Mouse (Mus musculus) forebrain, postnatal 0 days (tissue): Measurements from ENCODE around the gene Arl6ip1. TPM values are rescaled to one million over a fixed set of nuclear protein-coding genes. Genes with fewer than 3 reads are reported as not detected.
"Not testable (repeated sequence)": the region's sequence is repeated elsewhere in the genome, so short reads cannot be mapped to it uniquely, and the experiment has no call there.

Source experiments
- ATAC-seq: fragments of 200-750 bp; cut with Nextera tagmentation; 2 replicates; pipeline ENCODE4 v1.8.0; 2017; ENCODE audit warnings: mild to moderate bottlenecking, moderate library complexity
- DNase-seq: peaks from one replicate; pipeline ENCODE4 v3.0.0-alpha.2; 2015
- H3K27ac ChIP-seq: fragments of 300-500 bp; sonication (generic); 2 replicates; pipeline ENCODE4 v1.5.1; 2014; ENCODE audit warnings: low read depth, mild to moderate bottlenecking, antibody characterized with exemption, low read length, moderate library complexity, mixed read lengths
- H3K27me3 ChIP-seq: fragments of 300-500 bp; sonication (generic); 2 replicates; pipeline ENCODE4 v1.6.1; 2014; ENCODE audit warnings: mild to moderate bottlenecking, low read length, mixed read lengths; ENCODE audit not compliant: insufficient read depth
- H3K36me3 ChIP-seq: fragments of 300-500 bp; sonication (generic); 2 replicates; pipeline ENCODE4 v1.6.1; 2014; ENCODE audit warnings: mild to moderate bottlenecking, moderate library complexity; ENCODE audit not compliant: insufficient read depth
- H3K4me1 ChIP-seq: fragments of 300-500 bp; sonication (generic); 2 replicates; pipeline ENCODE4 v1.6.1; 2014; ENCODE audit warnings: antibody characterized with exemption; ENCODE audit not compliant: insufficient read depth
- H3K4me2 ChIP-seq: fragments of 300-500 bp; sonication (generic); 2 replicates; pipeline ENCODE4 v1.6.1; 2014; ENCODE audit warnings: low read depth, mild to moderate bottlenecking, moderate library complexity
- H3K4me3 ChIP-seq: fragments of 300-500 bp; sonication (generic); 2 replicates; pipeline ENCODE4 v1.5.1; 2014; ENCODE audit warnings: low read depth, low read length, mixed read lengths
- H3K9ac ChIP-seq: fragments of 300-500 bp; sonication (generic); 2 replicates; pipeline ENCODE4 v1.6.1; 2014; ENCODE audit warnings: mild to moderate bottlenecking
- H3K9me3 ChIP-seq: fragments of 300-500 bp; sonication (generic); 2 replicates; pipeline ENCODE4 v1.6.1; 2016; ENCODE audit warnings: low read length
- CTCF ChIP-seq: sonication (generic); IDR thresholded peaks from 2 replicates; pipeline ENCODE4 v1.5.1; 2016; ENCODE audit warnings: antibody characterized with exemption, control low read depth, low read depth
- WGBS: fragments of 180-500 bp; shearing (Covaris S2); extraction: QIAGEN DNeasy Blood & Tissue Kit; methylation state at CpG from one replicate; pipeline ENCODE4 v1.1.7; 2014; 5-methylcytosine and 5-hydroxymethylcytosine counted together
- polyA plus RNA-seq: library from polyadenylated mRNA; unstranded; fragments of >200 nt; fragmentation: Nextera tagmentation; extraction: Ambion mirVana; gene quantifications from 2 replicates; pipeline ENCODE4 v1.2.1, GENCODE M21; 2015
- total RNA-seq: library from RNA; depleted of rRNA; stranded (reverse); fragments of >200 nt; gene quantifications from 2 replicates; pipeline ENCODE4 v1.2.3, GENCODE M21; 2014; rRNA removed

The Arl6ip1 gene
- total RNA-seq (292 and 386 TPM in 2 replicates), polyA plus RNA-seq (588 and 659 TPM in 2 replicates)

DNA sequence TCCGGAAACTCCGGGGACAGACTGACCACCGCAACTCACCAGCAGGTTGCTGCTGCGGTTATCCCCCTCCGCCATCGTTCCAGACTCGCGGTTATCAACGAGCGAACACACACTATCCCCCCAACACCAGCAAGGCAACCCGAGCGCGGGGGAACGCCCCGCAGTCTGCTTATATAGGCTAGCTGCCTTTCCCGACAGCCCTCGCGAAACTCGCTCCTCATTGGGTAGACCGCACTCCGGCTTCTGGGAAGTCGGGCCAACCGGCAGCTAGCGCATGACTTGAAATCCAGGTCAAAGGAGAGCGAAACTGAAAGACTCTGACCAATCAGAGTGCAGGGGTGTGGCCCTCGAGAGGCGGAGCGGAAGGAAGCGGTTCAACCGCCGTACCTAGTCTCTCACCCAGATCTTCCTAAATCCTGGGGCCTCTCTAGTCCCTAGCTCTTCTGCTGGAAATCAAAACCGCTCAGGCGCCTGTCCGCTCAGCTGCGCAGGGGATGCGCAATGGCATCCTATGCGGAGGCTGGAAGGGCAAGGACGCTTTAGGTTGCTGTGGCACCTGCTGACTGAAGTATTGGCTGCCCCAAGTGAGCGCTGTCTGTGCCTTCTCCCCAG is at the start of gene Arl6ip1:
Gene Arl6ip1, minus strand, starts transcription at position 233 of the 612 bp plus-strand sequence.
- Histone ChIP-seq H3K9me3 (no peaks in the 10 kb centered on the region), H3K27ac (peak within 1 kb of the TSS; percentile 87), H3K9ac (peak within 1 kb of the TSS; percentile 87), H3K36me3 (peaks cover 2% of the 10 kb centered on the region), H3K27me3 (no peaks in the 10 kb centered on the region), H3K4me1 (peaks cover 13% of the 10 kb centered on the region; the same call in 1 of the 2 replicates), H3K4me2 (peak within 1 kb of the TSS; percentile 75), H3K4me3 (peak within 1 kb of the TSS; percentile 87)
- under 1% methylated on average over 39 of the region's 39 CpGs for WGBS
- TF ChIP-seq CTCF: no peak
- ATAC-seq: peak; percentile 99
- peak; percentile 98 for DNase-seq

DNA sequence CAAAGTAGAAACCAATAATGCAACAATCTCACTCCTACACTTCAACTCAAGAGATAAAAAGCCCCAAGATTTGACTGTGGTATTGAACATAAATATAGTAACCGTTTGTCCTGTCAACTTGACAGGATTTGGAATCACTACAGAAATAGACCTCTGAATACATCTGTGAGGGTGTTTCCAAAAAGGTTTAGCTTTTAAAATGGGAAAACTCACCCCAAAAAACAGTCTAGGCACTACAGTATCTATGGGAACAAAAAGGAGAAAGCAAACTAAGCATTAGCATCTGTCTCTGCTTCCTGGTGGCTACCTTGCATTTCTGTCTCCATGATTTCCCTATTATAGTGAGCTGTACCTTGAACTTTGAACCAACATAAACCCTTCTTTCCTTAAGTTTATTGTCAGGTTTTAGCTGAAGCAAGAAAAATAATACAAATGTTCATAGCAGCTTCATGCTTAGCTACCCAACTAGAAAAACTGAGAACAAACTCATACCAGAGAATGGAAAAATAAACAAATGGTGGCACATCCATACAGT is 46.4 kb upstream of the Arl6ip1 start:
- no peaks in the 10 kb centered on the region for H3K4me1 ChIP-seq
- no peaks in the 10 kb centered on the region for H3K27me3 ChIP-seq
- no peak overlapping the region for H3K27ac ChIP-seq
- DNase-seq: no peak
- no peak overlapping the region for H3K4me3 ChIP-seq
- no peaks in the 10 kb centered on the region for H3K9me3 ChIP-seq
- H3K36me3 ChIP-seq: peaks cover 43% of the 10 kb centered on the region
- no peak for ATAC-seq
- no peak overlapping the region for H3K4me2 ChIP-seq
- WGBS: 81% methylated on average over 1 of the region's 1 CpGs
- TF ChIP-seq CTCF: no peak
- H3K9ac ChIP-seq: no peak overlapping the region

- H3K27ac ChIP-seq, ATAC-seq, H3K27me3 ChIP-seq, H3K4me3 ChIP-seq, DNase-seq, H3K4me2 ChIP-seq, H3K4me1 ChIP-seq, H3K9me3 ChIP-seq, H3K9ac ChIP-seq: not testable (repeated sequence)
- H3K36me3 ChIP-seq: peaks cover 53% of the 10 kb centered on the region
- WGBS: 89% methylated on average over 2 of the region's 2 CpGs
Observed at GRCm38 (mm10) chr7:118170125-118170524, 40.7 kb upstream of the Arl6ip1 start.

- peaks cover 38% of the 10 kb centered on the region for H3K36me3 ChIP-seq
- H3K4me1 ChIP-seq: no peaks in the 10 kb centered on the region
- no peak for ATAC-seq
- no peak overlapping the region for H3K4me3 ChIP-seq
- no peak for DNase-seq
- H3K4me2 ChIP-seq: no peak overlapping the region
- 89% methylated on average over 8 of the region's 8 CpGs for WGBS
- H3K9me3 ChIP-seq: no peaks in the 10 kb centered on the region
- TF ChIP-seq CTCF: no peak
- H3K27ac ChIP-seq: no peak overlapping the region
- H3K9ac ChIP-seq: no peak overlapping the region
- no peaks in the 10 kb centered on the region for H3K27me3 ChIP-seq
Observed at GRCm38 (mm10) chr7:118163006-118163405, 33.5 kb upstream of the Arl6ip1 start.

- DNase-seq: peak; percentile 17
- Histone ChIP-seq H3K36me3 (peaks cover 43% of the 10 kb centered on the region), H3K27me3 (no peaks in the 10 kb centered on the region), H3K4me2 (no peak overlapping the region), H3K9ac (no peak overlapping the region), H3K9me3 (no peaks in the 10 kb centered on the region), H3K4me1 (no peaks in the 10 kb centered on the region), H3K4me3 (no peak overlapping the region), H3K27ac (no peak overlapping the region)
- TF ChIP-seq CTCF: no peak
- no peak for ATAC-seq
- WGBS: 85% methylated on average over 3 of the region's 3 CpGs
Observed at GRCm38 (mm10) chr7:118160121-118160520, 30.7 kb upstream of the Arl6ip1 start.

DNA sequence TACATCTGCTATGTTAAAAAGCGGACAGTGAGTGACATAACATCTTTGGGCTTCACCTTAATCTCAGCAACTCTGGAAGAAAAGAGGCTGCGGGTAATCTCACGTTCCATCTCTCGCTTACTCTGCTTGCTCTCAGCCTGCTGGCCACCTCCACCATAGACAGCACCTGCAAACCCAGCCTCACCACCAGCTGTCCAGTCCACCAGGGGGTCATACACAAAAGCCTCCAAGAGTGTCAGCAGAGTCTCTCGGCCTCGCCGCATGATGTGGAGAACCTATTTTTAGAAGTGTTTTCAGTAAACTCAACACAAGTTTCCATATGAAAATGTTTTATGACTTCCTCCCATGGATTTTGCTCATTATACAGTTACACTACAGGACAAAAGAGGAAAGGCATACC is 27.0 kb upstream of the Arl6ip1 start:
- Histone ChIP-seq H3K4me2 (no peak overlapping the region), H3K36me3 (peaks cover 67% of the 10 kb centered on the region), H3K27me3 (no peaks in the 10 kb centered on the region), H3K9me3 (no peaks in the 10 kb centered on the region), H3K4me1 (no peaks in the 10 kb centered on the region), H3K4me3 (no peak overlapping the region), H3K27ac (no peak overlapping the region), H3K9ac (no peak overlapping the region)
- 93% methylated on average over 7 of the region's 7 CpGs for WGBS
- DNase-seq: no peak
- ATAC-seq: no peak
- TF ChIP-seq CTCF: no peak

DNA sequence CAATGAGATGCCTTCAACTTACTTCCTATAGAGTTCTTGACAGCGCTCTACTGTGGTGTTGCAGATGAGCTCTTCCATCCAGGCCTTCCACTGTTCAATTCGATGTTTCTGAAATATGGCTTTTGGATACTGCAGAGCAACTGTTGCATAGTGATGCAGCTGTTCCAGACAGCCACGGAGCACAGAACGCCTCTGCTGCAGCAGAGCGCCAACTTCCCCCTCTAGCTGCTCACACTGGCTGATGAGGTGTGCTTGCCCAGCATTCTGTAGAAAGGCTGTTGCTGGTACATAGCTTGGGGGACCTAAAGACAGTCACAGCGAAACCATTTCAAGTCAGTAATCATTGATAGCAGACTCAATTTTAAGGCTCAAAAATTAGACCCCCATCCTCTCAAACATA is 24.7 kb upstream of the Arl6ip1 start:
- ATAC-seq: no peak
- H3K4me2 ChIP-seq: no peak overlapping the region
- no peak overlapping the region for H3K27ac ChIP-seq
- H3K27me3 ChIP-seq: no peaks in the 10 kb centered on the region
- H3K36me3 ChIP-seq: peaks cover 68% of the 10 kb centered on the region
- H3K4me1 ChIP-seq: no peaks in the 10 kb centered on the region
- H3K4me3 ChIP-seq: no peak overlapping the region
- 95% methylated on average over 6 of the region's 6 CpGs for WGBS
- TF ChIP-seq CTCF: no peak
- no peak for DNase-seq
- H3K9ac ChIP-seq: no peak overlapping the region
- no peaks in the 10 kb centered on the region for H3K9me3 ChIP-seq
